Mouse (Mus musculus): ENCODE results near the gene Ccdc85b.

Ccdc85b gene

DNA sequence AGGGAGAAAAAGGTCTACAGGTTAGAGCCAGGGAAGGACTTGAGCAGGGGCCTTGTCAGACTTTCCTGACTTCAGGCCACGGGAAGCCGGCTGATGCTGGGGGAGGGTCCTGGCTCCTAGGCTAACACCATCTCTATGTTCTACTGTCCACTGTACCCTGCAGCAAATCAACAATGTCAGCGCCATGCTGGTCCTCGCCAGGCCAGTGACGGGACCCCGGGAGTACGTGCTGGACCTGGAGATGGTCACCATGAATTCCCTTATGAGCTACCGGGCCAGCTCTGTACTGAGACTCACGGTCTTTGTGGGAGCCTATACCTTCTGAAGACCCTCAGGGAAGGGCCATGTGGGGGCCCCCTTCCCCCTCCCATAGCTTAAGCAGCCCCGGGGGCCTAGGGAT is 23.7 kb upstream of the Ccdc85b start:
- no peak for DNase-seq (ENCODE audit: low read depth)

DNA sequence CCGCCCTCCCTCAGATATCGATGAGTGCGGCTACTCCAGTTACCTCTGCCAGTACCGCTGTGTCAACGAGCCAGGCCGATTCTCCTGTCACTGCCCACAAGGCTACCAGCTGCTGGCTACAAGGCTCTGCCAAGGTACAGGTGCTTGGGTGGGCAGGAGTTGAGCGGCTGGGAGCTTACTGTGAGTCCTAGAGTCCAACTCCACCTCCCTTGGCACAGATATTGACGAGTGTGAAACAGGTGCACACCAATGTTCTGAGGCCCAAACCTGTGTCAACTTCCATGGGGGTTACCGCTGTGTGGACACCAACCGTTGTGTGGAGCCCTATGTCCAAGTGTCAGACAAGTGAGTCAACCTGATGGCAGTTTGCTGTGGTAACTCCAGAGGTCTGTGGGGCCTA is 22.3 kb upstream of the Ccdc85b start:
- DNase-seq (ENCODE audit: low read depth), result no peak

DNA sequence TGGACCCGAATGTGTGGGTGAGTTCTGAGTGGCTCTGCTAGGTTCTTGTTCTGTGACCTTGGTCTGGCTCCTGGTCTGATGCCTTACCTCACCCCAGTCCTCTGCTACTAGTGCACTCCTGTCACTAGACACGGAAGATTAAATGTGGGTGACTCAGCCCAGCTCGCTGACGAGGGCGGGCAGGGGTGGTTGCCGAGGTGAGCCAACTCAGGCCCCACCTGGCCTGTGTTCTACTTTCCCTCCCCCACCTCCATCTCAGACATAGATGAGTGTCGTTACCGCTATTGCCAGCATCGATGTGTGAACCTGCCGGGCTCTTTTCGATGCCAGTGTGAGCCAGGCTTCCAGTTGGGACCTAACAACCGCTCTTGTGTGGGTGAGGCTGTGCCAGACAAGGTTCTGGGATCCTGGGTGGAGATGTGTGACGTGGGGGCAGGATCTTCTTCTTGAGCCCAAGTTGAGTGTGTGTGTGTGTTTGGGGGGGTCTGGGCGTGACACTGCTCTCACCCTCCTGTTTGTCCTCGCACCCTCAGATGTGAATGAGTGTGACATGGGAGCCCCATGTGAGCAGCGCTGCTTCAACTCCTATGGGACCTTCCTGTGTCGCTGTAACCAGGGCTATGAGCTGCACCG is 20.1 kb upstream of the Ccdc85b start:
- DNase-seq (ENCODE audit: low read depth), result no peak

DNA sequence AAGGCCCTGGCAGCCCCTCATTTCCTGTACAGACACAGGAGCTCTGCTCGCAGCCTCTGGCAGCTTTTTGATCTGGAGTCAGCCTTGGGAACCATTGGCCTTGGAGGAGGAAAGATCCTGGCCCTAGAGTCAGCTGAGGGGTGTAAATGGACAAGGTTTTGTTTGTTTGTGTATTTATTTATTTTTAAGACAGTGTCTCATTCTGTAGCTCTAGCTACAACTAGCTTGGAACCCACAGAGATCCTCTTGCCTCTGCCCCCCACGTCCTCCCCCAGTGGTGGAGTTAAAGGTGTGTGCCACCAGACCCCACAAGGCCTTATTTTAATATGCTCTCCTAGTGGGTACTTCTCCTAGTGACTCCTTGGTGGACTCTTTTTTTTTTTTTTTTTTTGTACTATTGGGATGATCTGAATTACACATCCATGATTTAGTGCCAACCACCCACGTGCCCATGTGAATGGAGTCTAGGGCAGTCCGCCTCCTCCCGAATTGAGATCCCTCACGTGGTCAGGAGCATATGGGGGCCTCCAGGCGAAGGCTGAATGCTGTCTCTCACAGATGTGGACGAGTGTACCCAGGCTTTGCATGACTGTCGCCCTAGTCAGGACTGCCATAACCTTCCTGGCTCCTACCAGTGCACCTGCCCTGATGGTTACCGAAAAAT is 19.4 kb upstream of the Ccdc85b start:
- no peak for DNase-seq (ENCODE audit: low read depth)

DNA sequence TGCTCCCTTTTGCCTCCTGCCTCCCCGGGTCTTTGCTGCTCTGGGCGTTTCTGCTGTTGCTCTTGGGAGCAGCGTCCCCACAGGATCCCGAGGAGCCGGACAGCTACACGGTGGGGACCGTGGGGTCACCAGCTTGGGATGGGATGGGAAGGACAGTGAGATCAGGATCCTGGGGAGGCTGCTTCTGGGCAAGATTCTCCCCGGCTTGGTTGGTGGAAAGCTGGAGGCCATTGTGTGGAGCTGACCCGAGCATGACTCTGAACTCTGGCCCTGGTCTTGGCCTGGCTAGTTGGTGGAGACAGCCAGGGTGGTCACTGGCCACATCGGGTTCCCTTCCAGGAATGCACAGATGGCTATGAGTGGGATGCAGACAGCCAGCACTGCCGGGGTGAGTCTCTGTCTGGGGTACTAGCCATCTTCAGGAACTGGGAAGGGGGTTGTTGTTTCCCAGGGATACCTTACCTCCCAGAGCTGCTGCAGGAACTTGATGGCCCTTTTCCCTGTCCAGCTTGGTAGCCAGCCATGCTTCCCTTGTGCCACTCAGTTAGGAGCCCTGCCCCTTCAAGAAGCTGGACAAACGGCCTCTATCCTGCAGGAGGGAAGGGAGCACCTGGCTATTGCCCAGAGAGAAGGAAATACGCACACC is 17.5 kb upstream of the Ccdc85b start:
- no peak for DNase-seq (ENCODE audit: low read depth)

- DNase-seq (ENCODE audit: low read depth), result peak; percentile 34
Observed at GRCm38 (mm10) chr19:5474281-5475068, 16.8 kb upstream of the Ccdc85b start.

DNA sequence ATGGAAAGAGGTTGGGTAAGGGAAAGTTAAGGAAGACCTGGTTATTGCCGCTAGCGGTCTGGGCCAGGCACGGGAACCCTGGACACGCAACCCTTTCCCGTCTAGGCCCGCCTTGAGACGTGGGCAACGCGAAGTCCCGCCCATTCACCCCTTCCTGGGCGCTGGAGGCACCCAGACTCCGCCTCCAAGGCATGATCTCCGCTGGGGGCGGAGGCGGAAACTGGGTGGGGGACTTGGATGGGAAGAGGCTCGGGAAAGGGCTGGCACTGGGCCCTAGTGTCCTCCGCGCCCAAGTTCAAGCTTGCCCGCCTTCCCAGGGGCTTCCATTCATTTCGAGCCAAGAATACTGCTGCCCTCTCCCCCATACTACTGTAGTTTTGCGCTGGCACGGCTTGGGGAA is 16.0 kb upstream of the Ccdc85b start, which contains the start of gene Efemp2:
TSS of gene Efemp2 (plus strand) at position 235 of the 400 bp plus-strand sequence.
- DNase-seq (ENCODE audit: low read depth), result peak; percentile 78

GRCm38 (mm10) chr19:5472857-5473256 is 15.2 kb upstream of the Ccdc85b start:
- DNase-seq (ENCODE audit: low read depth), result peak; percentile 35

GRCm38 (mm10) chr19:5471846-5472245 is 14.2 kb upstream of the Ccdc85b start:
- DNase-seq (ENCODE audit: low read depth), result no peak

DNA sequence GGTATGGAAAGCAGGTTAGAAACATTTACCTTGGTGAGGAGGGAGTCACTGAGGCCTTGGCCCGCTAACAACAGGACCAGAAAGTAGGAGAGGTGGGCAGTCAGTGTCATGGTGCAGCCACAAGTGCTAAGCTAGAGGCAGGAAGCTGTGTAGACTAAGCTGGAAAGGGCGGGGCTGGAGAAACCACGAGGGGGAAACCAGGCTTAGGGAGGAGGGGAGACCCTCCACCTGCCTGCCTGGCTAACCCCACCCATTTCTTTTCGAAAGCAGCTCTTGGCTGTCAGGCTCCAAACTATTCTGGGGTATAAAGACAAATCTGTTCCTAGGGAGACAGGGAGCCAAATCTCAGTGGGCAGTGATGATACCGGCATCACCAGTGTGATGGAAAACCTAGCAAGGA is 10.7 kb upstream of the Ccdc85b start, which contains the start of gene Ctsw:
TSS of gene Ctsw (minus strand) at position 134 of the 400 bp plus-strand sequence.
- DNase-seq (ENCODE audit: low read depth), result peak; percentile 60

GRCm38 (mm10) chr19:5466916-5467500 is 9.3 kb upstream of the Ccdc85b start:
- peak; percentile 42 for DNase-seq (ENCODE audit: low read depth)

DNA sequence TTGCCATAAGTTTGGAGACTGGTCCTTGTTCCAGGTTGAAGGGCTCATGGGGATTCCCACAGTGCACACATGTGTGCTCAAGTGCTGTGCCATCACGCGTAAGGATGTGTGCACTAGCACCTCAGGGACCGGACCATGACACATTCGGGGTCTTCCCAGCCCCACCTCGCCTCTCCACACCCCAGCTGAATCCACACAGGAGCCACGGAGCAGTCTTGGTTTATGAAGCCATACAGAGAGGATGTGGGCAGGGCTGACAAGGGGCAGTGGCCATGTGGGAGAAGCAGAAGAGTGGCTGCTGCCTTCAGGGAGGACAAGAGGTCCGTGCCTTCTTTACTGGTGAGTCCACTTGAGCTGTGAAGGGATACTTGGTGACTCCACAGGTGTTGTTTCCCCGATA is 7.3 kb upstream of the Ccdc85b start:
- no peak for DNase-seq (ENCODE audit: low read depth)

GRCm38 (mm10) chr19:5463791-5464562 is 6.3 kb upstream of the Ccdc85b start:
- DNase-seq (ENCODE audit: low read depth), result peak; percentile 70

- no peak for DNase-seq (ENCODE audit: low read depth)
Observed at GRCm38 (mm10) chr19:5463212-5463611, 5.5 kb upstream of the Ccdc85b start.

DNA sequence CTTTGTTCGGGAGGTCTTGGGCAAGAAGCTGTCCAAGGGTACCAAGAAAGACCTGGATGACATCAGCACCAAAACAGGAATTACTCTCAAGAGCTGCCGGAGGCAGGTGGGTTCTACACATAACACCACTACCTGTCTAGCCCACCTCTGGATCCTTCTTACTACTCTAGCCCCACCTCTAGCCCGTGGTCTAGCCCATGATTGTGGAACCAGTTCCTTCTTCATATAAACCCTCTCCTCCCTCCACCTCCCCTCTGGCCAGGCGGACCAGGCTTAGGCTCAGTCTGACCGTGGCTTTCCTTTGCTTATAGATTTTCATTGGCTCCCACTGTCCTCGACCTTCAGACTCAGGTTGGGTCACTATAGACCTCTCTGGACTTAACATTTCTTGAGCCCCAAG is 3.7 kb upstream of the Ccdc85b start:
- DNase-seq (ENCODE audit: low read depth), result no peak

- peak; percentile 92 for DNase-seq (ENCODE audit: low read depth)
Observed at GRCm38 (mm10) chr19:5460465-5460911, 2.8 kb upstream of the Ccdc85b start, which contains the start of gene Fibp. Gene Fibp, plus strand, starts transcription at chr19:5460615.

DNA sequence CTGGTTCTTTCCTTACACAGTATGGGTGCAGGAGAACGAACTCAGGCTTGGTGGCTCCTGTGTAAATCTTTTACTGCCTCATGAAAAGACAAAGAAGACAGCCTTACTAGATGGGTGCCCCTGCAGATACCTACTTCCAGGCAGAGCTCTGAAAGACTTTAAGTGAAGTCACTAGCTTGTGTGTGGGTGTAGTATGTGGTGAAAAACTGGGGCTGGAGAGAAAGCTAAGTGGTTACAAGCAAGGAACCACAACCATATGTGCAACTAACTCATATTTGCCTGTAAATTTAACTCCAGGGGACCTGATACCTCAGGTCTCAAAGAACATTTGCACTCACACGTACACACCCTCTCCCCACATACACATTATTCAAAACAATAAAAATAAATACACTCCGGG is 2.2 kb upstream of the Ccdc85b start:
- no peak for DNase-seq (ENCODE audit: low read depth)

- DNase-seq (ENCODE audit: low read depth), result no peak
Observed at GRCm38 (mm10) chr19:5459019-5459418, 1.3 kb upstream of the Ccdc85b start.

DNA sequence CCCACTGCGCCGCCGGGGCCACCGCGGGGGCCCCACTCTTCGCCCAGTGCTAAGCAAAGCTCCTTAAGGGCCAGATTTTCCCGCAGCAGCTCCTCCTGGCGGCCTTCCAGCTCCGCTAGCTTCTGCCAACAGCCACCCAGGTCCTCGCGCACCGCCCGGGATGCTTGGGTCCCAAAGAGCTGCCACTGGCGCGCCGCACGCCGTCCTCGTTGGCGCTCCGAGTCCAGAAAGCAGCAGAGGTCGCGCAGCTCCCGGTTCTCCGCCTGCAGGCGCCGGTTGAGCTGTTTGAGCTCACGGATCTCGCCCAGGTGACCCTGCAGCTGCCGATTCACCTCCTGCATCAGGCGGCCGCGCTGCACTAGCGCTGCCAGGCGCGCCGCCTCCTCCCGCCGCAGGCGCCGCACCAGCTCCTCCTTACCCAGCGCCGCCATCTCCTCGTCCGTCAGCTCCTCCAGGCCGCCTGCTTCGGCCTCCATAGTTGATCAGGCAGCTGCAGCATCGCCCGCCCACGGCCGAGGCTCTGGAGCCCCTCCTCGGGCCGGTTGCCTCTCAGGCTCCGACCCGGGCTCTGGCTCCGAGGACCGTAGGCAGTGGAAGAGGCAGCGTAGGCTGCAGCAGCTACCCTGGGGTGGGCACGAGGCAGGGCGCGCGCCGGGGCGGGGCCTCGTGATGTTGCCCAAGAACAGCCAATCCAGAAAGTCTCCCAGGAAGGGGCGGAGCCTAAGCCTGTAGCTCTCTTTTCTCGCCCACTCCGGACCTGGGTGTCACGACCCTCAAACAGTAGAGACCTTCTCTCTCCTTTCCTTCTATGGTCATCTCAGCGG is 560 bp downstream of the Ccdc85b start:
- DNase-seq (ENCODE audit: low read depth), result peak; percentile 96

- no peak for DNase-seq (ENCODE audit: low read depth)
Observed at GRCm38 (mm10) chr19:5456241-5456921, 1.3 kb downstream of the Ccdc85b start.

Data from induced T-regulatory cell, adult 2 months (primary cell).